Mouse (Mus musculus) midbrain, embryonic 13.5 days (tissue): Measurements from ENCODE around the gene Cst6. TPM values are rescaled to one million over a fixed set of nuclear protein-coding genes. Genes with fewer than 3 reads are reported as not detected.

Experiments
- ATAC-seq: fragments of 200-750 bp; cut with Nextera tagmentation; 2 replicates; pipeline ENCODE4 v1.8.0; 2017; ENCODE audit warnings: mild to moderate bottlenecking, moderate TSS enrichment, moderate library complexity
- H3K27ac ChIP-seq: fragments of 300-500 bp; sonication (generic); 2 replicates; pipeline ENCODE4 v1.5.1; 2015; ENCODE audit warnings: inconsistent platforms, mild to moderate bottlenecking, moderate library complexity
- H3K27me3 ChIP-seq: fragments of 300-500 bp; sonication (generic); 2 replicates; pipeline ENCODE4 v1.6.1; 2015; ENCODE audit warnings: mild to moderate bottlenecking, inconsistent platforms
- H3K36me3 ChIP-seq: fragments of 300-500 bp; sonication (generic); 2 replicates; pipeline ENCODE4 v1.6.1; 2015; ENCODE audit warnings: mild to moderate bottlenecking, inconsistent platforms
- H3K4me1 ChIP-seq: fragments of 300-500 bp; sonication (generic); replicated peaks from 2 replicates; pipeline ENCODE4 v1.6.1; 2015; ENCODE audit warnings: inconsistent platforms
- H3K4me2 ChIP-seq: fragments of 300-500 bp; sonication (generic); replicated peaks from 2 replicates; pipeline ENCODE4 v1.6.1; 2015; ENCODE audit warnings: moderate library complexity, mild to moderate bottlenecking, inconsistent platforms
- H3K4me3 ChIP-seq: fragments of 300-500 bp; sonication (generic); replicated peaks from 2 replicates; pipeline ENCODE4 v1.5.1; 2015; ENCODE audit warnings: mild to moderate bottlenecking, inconsistent platforms
- H3K9ac ChIP-seq: fragments of 300-500 bp; sonication (generic); replicated peaks from 2 replicates; pipeline ENCODE4 v1.6.1; 2015; ENCODE audit warnings: mild to moderate bottlenecking, inconsistent platforms
- H3K9me3 ChIP-seq: fragments of 300-500 bp; sonication (generic); 2 replicates; pipeline ENCODE4 v1.6.1; 2016; ENCODE audit warnings: mild to moderate bottlenecking, inconsistent platforms
- WGBS: fragments of 180-500 bp; shearing (Covaris S2); methylation state at CpG from one replicate; pipeline ENCODE4 v1.1.7; 2015; 5-methylcytosine and 5-hydroxymethylcytosine counted together
- polyA plus RNA-seq: library from polyadenylated mRNA; unstranded; fragments of >200 nt; fragmentation: Nextera tagmentation; extraction: Ambion mirVana; gene quantifications from 2 replicates; pipeline ENCODE4 v1.2.1, GENCODE M21; 2015

Gene Cst6
- polyA plus RNA-seq, 1 experiment from 2014 or later = 4.5 TPM

- WGBS = 48% methylated on average over 98 of the region's 98 CpGs
- Histone ChIP-seq H3K4me3 (no peak overlapping the region), H3K36me3 (peaks cover 52% of the 10 kb centered on the region), H3K4me1 (no peaks in the 10 kb centered on the region), H3K9ac (no peak overlapping the region), H3K9me3 (0 out of 2 replicates have a peak, but pooled peaks cover 6% of the 10 kb centered on the region), H3K4me2 (peak overlapping the region; percentile 31), H3K27me3 (no peaks in the 10 kb centered on the region), H3K27ac (no peak overlapping the region)
- no peak for ATAC-seq
Measured at GRCm38 (mm10) chr19:5306968-5307734, 42.2 kb downstream of the Cst6 start.

- H3K27me3 ChIP-seq = no peaks in the 10 kb centered on the region
- no peak overlapping the region for H3K4me3 ChIP-seq
- no peak for ATAC-seq
- H3K9me3 ChIP-seq = 0 out of 2 replicates have a peak, but pooled peaks cover 6% of the 10 kb centered on the region
- no peak overlapping the region for H3K9ac ChIP-seq
- H3K27ac ChIP-seq = no peak overlapping the region
- no peak overlapping the region for H3K4me2 ChIP-seq
- H3K36me3 ChIP-seq = peaks cover 52% of the 10 kb centered on the region
- no peaks in the 10 kb centered on the region for H3K4me1 ChIP-seq
- WGBS = 88% methylated on average over 6 of the region's 6 CpGs
Measured at GRCm38 (mm10) chr19:5306279-5306678, 43.1 kb downstream of the Cst6 start.

GRCm38 (mm10) chr19:5302455-5302854 is 46.9 kb downstream of the Cst6 start:
- Histone ChIP-seq H3K4me3 (no peak overlapping the region), H3K4me2 (no peak overlapping the region), H3K36me3 (peaks cover 42% of the 10 kb centered on the region), H3K27me3 (no peaks in the 10 kb centered on the region), H3K4me1 (peaks cover 32% of the 10 kb centered on the region), H3K9ac (no peak overlapping the region), H3K9me3 (0 out of 2 replicates have a peak, but pooled peaks cover 5% of the 10 kb centered on the region), H3K27ac (no peak overlapping the region)
- ATAC-seq = no peak
- WGBS = 24% methylated on average over 4 of the region's 4 CpGs

GRCm38 (mm10) chr19:5300588-5300987 is 48.8 kb downstream of the Cst6 start:
- H3K36me3 ChIP-seq = peaks cover 23% of the 10 kb centered on the region
- H3K4me2 ChIP-seq = no peak overlapping the region
- ATAC-seq = no peak
- no peak overlapping the region for H3K9ac ChIP-seq
- WGBS = 87% methylated on average over 6 of the region's 6 CpGs
- no peaks in the 10 kb centered on the region for H3K9me3 ChIP-seq
- no peak overlapping the region for H3K4me3 ChIP-seq
- H3K4me1 ChIP-seq = peaks cover 44% of the 10 kb centered on the region
- H3K27me3 ChIP-seq = no peaks in the 10 kb centered on the region
- H3K27ac ChIP-seq = no peak overlapping the region

GRCm38 (mm10) chr19:5297903-5298800 is 51.2 kb downstream of the Cst6 start, which contains the start of gene Gal3st3:
Gene Gal3st3, plus strand, starts transcription at chr19:5298331.
- 4% methylated on average over 32 of the region's 32 CpGs for WGBS
- H3K27me3 ChIP-seq = no peaks in the 10 kb centered on the region
- H3K9me3 ChIP-seq = no peaks in the 10 kb centered on the region
- ATAC-seq = peak; percentile 71
- H3K4me3 ChIP-seq = peak within 1 kb of the TSS; percentile 67
- H3K27ac ChIP-seq = peak within 1 kb of the TSS; percentile 91
- peak within 1 kb of the TSS; percentile 77 for H3K4me2 ChIP-seq
- H3K4me1 ChIP-seq = peaks cover 56% of the 10 kb centered on the region
- H3K9ac ChIP-seq = peak within 1 kb of the TSS; percentile 91
- peaks cover 2% of the 10 kb centered on the region; the same call in 1 of the 2 replicates for H3K36me3 ChIP-seq

- WGBS = 85% methylated on average over 5 of the region's 5 CpGs
- no peak overlapping the region for H3K27ac ChIP-seq
- no peak overlapping the region for H3K4me3 ChIP-seq
- no peak for ATAC-seq
- H3K27me3 ChIP-seq = no peaks in the 10 kb centered on the region
- peaks cover 60% of the 10 kb centered on the region for H3K4me1 ChIP-seq
- H3K9ac ChIP-seq = no peak overlapping the region
- H3K4me2 ChIP-seq = no peak overlapping the region
- no peaks in the 10 kb centered on the region for H3K9me3 ChIP-seq
- H3K36me3 ChIP-seq = peaks cover 13% of the 10 kb centered on the region
Measured at GRCm38 (mm10) chr19:5296630-5297029, 52.7 kb downstream of the Cst6 start.

GRCm38 (mm10) chr19:5295736-5296075 is 53.7 kb downstream of the Cst6 start:
- Histone ChIP-seq H3K36me3 (peaks cover 22% of the 10 kb centered on the region), H3K27ac (peak overlapping the region; percentile 81), H3K4me3 (peak overlapping the region; percentile 94), H3K9me3 (no peaks in the 10 kb centered on the region), H3K27me3 (no peaks in the 10 kb centered on the region), H3K9ac (peak overlapping the region; percentile 61), H3K4me2 (peak overlapping the region; percentile 59), H3K4me1 (peaks cover 58% of the 10 kb centered on the region)
- peak; percentile 53 for ATAC-seq
- 8% methylated on average over 13 of the region's 13 CpGs for WGBS

GRCm38 (mm10) chr19:5294972-5295735 is 54.2 kb downstream of the Cst6 start, which contains the start of gene Sf3b2:
Gene Sf3b2, minus strand, starts transcription at chr19:5295455.
- Histone ChIP-seq H3K27ac (peak within 1 kb of the TSS; percentile 86), H3K4me3 (peak within 1 kb of the TSS; percentile 94), H3K4me2 (peak within 1 kb of the TSS; percentile 95), H3K27me3 (no peaks in the 10 kb centered on the region), H3K9ac (peak within 1 kb of the TSS; percentile 88), H3K36me3 (peaks cover 28% of the 10 kb centered on the region), H3K4me1 (peaks cover 53% of the 10 kb centered on the region), H3K9me3 (no peaks in the 10 kb centered on the region)
- under 1% methylated on average over 46 of the region's 46 CpGs for WGBS
- ATAC-seq = peak; percentile 94

Other genes starting within 250 kb of the Cst6 start
- gene Rab1b, start 242.5 kb downstream of the Cst6 start, polyA plus RNA-seq = 238 and 242 TPM in 2 replicates
- 63.1 and 69.0 TPM in 2 replicates for gene Klc2, start 231.0 kb downstream of the Cst6 start, polyA plus RNA-seq
- gene Pacs1, start 76.5 kb downstream of the Cst6 start, polyA plus RNA-seq = 31.5 and 32.0 TPM in 2 replicates
- gene Sf3b2, start 54.1 kb downstream of the Cst6 start, polyA plus RNA-seq = 399 and 419 TPM in 2 replicates
- 29.3 and 33.6 TPM in 2 replicates for gene Gal3st3, start 51.2 kb downstream of the Cst6 start, polyA plus RNA-seq
- not detected in 2 replicates for gene Catsper1, start 13.8 kb downstream of the Cst6 start, polyA plus RNA-seq
- gene Eif1ad, start 17.2 kb upstream of the Cst6 start, polyA plus RNA-seq = 63.7 and 64.0 TPM in 2 replicates
- 366 and 375 TPM in 2 replicates for gene Banf1, start 17.6 kb upstream of the Cst6 start, polyA plus RNA-seq
- gene Sart1, start 39.1 kb upstream of the Cst6 start, polyA plus RNA-seq = 74.3 and 78.8 TPM in 2 replicates
- gene Tsga10ip, start 53.0 kb upstream of the Cst6 start, polyA plus RNA-seq = 0.32 and 0.55 TPM in 2 replicates
- gene Drap1, start 75.4 kb upstream of the Cst6 start, polyA plus RNA-seq = 303 and 313 TPM in 2 replicates
- 51.6 and 60.3 TPM in 2 replicates for gene AI837181, start 75.6 kb upstream of the Cst6 start, polyA plus RNA-seq
- gene Fosl1, start 98.0 kb upstream of the Cst6 start, polyA plus RNA-seq = not detected in 2 replicates
- 6.9 and 9.7 TPM in 2 replicates for gene Ccdc85b, start 108.3 kb upstream of the Cst6 start, polyA plus RNA-seq
- gene Fibp, start 111.0 kb upstream of the Cst6 start, polyA plus RNA-seq = 183 and 192 TPM in 2 replicates
- gene Ctsw, start 118.9 kb upstream of the Cst6 start, polyA plus RNA-seq = 5.2 and 5.7 TPM in 2 replicates
- gene Efemp2, start 124.4 kb upstream of the Cst6 start, polyA plus RNA-seq = 31.8 and 33.4 TPM in 2 replicates
- gene Mus81, start 138.8 kb upstream of the Cst6 start, polyA plus RNA-seq = 52.1 and 53.2 TPM in 2 replicates
- gene Cfl1, start 140.9 kb upstream of the Cst6 start, polyA plus RNA-seq = 3,599 and 3,660 TPM in 2 replicates
- gene 1700020D05Rik, start 154.2 kb upstream of the Cst6 start, polyA plus RNA-seq = 0.26 and 0.27 TPM in 2 replicates
- 70.4 and 73.6 TPM in 2 replicates for gene Snx32, start 161.0 kb upstream of the Cst6 start, polyA plus RNA-seq
- gene Ovol1, start 211.1 kb upstream of the Cst6 start, polyA plus RNA-seq = 0.14 TPM in 1 of 2 replicates, not detected in the other
- 2.0 and 2.3 TPM in 2 replicates for gene Ap5b1, start 218.5 kb upstream of the Cst6 start, polyA plus RNA-seq